Mouse (Mus musculus): ENCODE measurements around the gene Lhx1. TPM values are rescaled to one million over a fixed set of nuclear protein-coding genes. Genes with fewer than 3 reads are reported as not detected.
A peak's percentile ranks its signal among the peaks of the same experiment; 100 is the strongest.

Gene Lhx1
- total RNA-seq (2014; rRNA removed), result 34.2 and 44.9 TPM in 2 replicates
- 21.3 and 22.5 TPM in 2 replicates for polyA plus RNA-seq (2015; fragmentation: Nextera tagmentation; extraction: Ambion mirVana)

DNA sequence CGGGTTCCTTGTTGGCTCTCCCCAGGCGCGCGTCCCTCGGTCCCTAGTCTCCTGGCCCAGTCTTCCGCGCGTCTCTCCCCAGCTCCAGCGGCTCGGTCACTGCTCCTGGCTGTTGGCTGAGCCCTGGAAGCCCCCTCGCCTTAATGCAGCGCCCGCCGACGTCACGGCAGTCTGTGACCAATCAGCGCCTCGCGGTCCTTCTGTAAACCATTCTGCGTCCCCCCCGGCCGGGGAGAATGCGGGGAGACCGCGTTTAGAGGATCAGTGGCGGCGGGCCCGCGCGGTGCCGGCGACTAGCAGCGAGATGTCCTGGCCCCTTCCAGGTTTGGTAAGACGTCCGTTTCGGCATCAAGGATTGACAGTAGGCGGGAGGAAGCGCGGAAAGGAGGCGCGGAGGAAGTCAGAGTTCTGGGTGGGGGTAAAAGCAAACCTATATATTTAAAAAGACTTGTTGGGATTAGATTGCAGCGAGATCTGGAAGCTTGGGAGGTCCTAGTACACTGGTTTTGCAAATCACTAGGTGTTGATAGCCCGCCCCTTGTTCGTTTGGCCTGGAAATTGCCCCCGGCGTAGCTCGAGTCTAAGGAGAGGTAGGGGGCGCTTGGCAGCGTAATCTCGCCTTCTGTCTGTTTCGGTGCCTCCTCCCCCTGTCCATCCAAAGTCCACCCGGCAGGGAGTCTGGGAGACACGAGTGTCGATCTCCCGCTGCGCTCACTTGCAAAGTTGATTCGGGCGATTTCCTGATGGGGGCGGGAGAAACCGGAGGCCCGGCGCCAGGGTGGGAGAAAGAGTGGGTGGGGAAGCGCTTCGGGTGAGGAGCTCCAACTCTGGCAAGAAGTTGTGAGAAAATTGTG, at the start of gene Lhx1:
TSS of gene Lhx1 (minus strand) at position 115 of the 854 bp plus-strand sequence.
- DNase-seq (ENCODE audit: low spot score) (peak; percentile 93), ATAC-seq (ENCODE audit: low FRiP score) (peak; percentile 80)
- no peaks in the 10 kb centered on the region for H3K4me1 ChIP-seq (ENCODE audit: insufficient read depth, low read length)
- H3K9ac ChIP-seq (replicated peaks; ENCODE audit: low read length, poor library complexity, severe bottlenecking), result peak within 1 kb of the TSS; percentile 64
- H3K9me3 ChIP-seq (ENCODE audit: low read length), result no peaks in the 10 kb centered on the region
- WGBS, result under 1% methylated on average over 64 of the region's 64 CpGs
- peak within 1 kb of the TSS; percentile 49 for H3K4me3 ChIP-seq (ENCODE audit: low read depth, low read length)
- peaks cover 31% of the 10 kb centered on the region for H3K27me3 ChIP-seq (ENCODE audit: insufficient read depth, low read length)
- H3K27ac ChIP-seq (ENCODE audit: low read depth, low read length), result peak within 1 kb of the TSS; percentile 67
- TF ChIP-seq CTCF (IDR thresholded peaks at IDR 0.05), result peak; percentile 14; the same call in 1 of the 2 replicates
- no peaks in the 10 kb centered on the region for H3K36me3 ChIP-seq (ENCODE audit: insufficient read depth, low read length)
- H3K4me2 ChIP-seq (ENCODE audit: low read depth, low read length, poor library complexity, severe bottlenecking), result peak within 1 kb of the TSS; percentile 44

GRCm38 (mm10) chr11:84574834-84575233, 49.5 kb upstream of the Lhx1 start:
- Histone ChIP-seq H3K27me3 (ENCODE audit: insufficient read depth, low read length) (no peaks in the 10 kb centered on the region), H3K27ac (ENCODE audit: low read depth, low read length) (no peak overlapping the region), H3K9me3 (ENCODE audit: low read length) (no peaks in the 10 kb centered on the region), H3K4me2 (ENCODE audit: low read depth, low read length, poor library complexity, severe bottlenecking) (no peak overlapping the region), H3K4me3 (ENCODE audit: low read depth, low read length) (no peak overlapping the region), H3K9ac (replicated peaks; ENCODE audit: low read length, poor library complexity, severe bottlenecking) (no peak overlapping the region), H3K4me1 (ENCODE audit: insufficient read depth, low read length) (peaks cover 12% of the 10 kb centered on the region; the same call in 1 of the 2 replicates), H3K36me3 (ENCODE audit: insufficient read depth, low read length) (no peaks in the 10 kb centered on the region)
- no peak for TF ChIP-seq CTCF (IDR thresholded peaks at IDR 0.05)
- ATAC-seq (ENCODE audit: low FRiP score) (no peak), DNase-seq (ENCODE audit: low spot score) (no peak)
- WGBS, result 20% methylated on average over 8 of the region's 8 CpGs

DNA sequence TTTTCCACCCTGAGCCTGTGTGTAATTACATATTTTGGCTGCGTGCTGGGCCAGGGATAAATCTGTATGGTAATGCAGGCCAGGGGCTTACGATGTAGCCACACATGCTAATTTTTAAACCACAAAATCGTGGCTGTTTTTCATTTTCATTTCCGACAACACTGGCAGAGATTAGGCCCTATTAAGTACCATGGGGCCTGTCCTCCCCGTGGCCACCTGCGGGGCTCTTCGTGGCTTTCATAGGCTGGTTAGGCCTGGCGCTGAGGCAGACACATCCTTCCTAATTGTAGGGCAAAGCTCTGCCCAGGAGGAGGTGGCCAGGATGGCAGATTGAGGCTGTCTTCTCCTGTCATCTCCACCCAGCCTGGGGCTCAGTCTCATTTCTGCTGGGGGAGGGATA, 48.3 kb upstream of the Lhx1 start:
- Histone ChIP-seq H3K27ac (ENCODE audit: low read depth, low read length) (no peak overlapping the region), H3K9ac (replicated peaks; ENCODE audit: low read length, poor library complexity, severe bottlenecking) (no peak overlapping the region), H3K9me3 (ENCODE audit: low read length) (no peaks in the 10 kb centered on the region), H3K4me3 (ENCODE audit: low read depth, low read length) (no peak overlapping the region), H3K4me2 (ENCODE audit: low read depth, low read length, poor library complexity, severe bottlenecking) (no peak overlapping the region), H3K4me1 (ENCODE audit: insufficient read depth, low read length) (peaks cover 20% of the 10 kb centered on the region; the same call in 1 of the 2 replicates), H3K27me3 (ENCODE audit: insufficient read depth, low read length) (no peaks in the 10 kb centered on the region), H3K36me3 (ENCODE audit: insufficient read depth, low read length) (no peaks in the 10 kb centered on the region)
- DNase-seq (ENCODE audit: low spot score) (no peak), ATAC-seq (ENCODE audit: low FRiP score) (no peak)
- TF ChIP-seq CTCF (IDR thresholded peaks at IDR 0.05), result no peak
- WGBS, result 35% methylated on average over 8 of the region's 8 CpGs

DNA sequence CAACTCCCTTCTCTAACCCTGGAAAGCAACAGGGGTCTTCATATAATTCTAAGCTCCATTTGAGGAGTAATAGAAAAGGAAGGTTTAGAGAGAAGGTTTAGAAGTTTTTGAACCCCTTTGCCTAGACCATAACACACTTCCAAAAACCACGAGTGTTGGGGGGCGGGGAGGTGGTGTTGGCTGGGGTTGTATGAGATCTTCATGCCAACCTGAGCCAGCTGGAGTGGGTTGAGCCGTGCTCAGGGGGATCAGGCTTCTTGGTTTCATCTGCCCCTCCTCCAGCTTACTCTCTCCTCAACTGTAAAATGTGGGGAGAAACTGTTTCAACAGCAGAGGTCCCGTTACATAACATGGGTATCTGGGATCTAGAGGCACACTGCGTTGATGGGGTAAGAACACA, 45.5 kb upstream of the Lhx1 start:
- Histone ChIP-seq H3K36me3 (ENCODE audit: insufficient read depth, low read length) (no peaks in the 10 kb centered on the region), H3K4me2 (ENCODE audit: low read depth, low read length, poor library complexity, severe bottlenecking) (no peak overlapping the region), H3K4me1 (ENCODE audit: insufficient read depth, low read length) (peaks cover 20% of the 10 kb centered on the region; the same call in 1 of the 2 replicates), H3K4me3 (ENCODE audit: low read depth, low read length) (no peak overlapping the region), H3K27me3 (ENCODE audit: insufficient read depth, low read length) (no peaks in the 10 kb centered on the region), H3K9me3 (ENCODE audit: low read length) (no peaks in the 10 kb centered on the region), H3K9ac (replicated peaks; ENCODE audit: low read length, poor library complexity, severe bottlenecking) (no peak overlapping the region), H3K27ac (ENCODE audit: low read depth, low read length) (no peak overlapping the region)
- DNase-seq (ENCODE audit: low spot score), result peak; percentile 50
- 66% methylated on average over 5 of the region's 5 CpGs for WGBS
- no peak for TF ChIP-seq CTCF (IDR thresholded peaks at IDR 0.05)
- ATAC-seq (ENCODE audit: low FRiP score), result no peak

DNA sequence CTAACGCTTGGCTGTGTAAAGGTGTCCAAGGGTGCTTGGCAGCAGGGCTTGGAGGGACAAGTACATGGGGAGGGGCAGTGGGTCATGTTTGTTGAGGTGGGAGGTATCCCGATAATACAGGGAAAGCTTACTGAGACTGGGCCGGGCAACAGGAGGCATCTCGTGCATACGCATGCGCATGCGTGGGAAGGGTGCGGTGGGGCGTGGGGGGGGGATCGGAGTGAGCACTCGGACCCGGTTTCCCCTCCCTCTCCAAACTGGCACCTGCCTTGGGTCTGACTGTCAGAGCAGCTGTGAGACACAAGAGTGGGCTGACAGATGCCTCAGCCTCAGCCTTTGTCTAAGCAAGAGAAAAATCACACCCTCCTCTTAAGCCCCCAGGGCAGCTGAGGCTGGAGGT, 45.1 kb upstream of the Lhx1 start:
- Histone ChIP-seq H3K4me3 (ENCODE audit: low read depth, low read length) (no peak overlapping the region), H3K9me3 (ENCODE audit: low read length) (no peaks in the 10 kb centered on the region), H3K27ac (ENCODE audit: low read depth, low read length) (no peak overlapping the region), H3K4me2 (ENCODE audit: low read depth, low read length, poor library complexity, severe bottlenecking) (peak overlapping the region; percentile 18; the same call in 1 of the 2 replicates), H3K36me3 (ENCODE audit: insufficient read depth, low read length) (no peaks in the 10 kb centered on the region), H3K4me1 (ENCODE audit: insufficient read depth, low read length) (peaks cover 20% of the 10 kb centered on the region; the same call in 1 of the 2 replicates), H3K9ac (replicated peaks; ENCODE audit: low read length, poor library complexity, severe bottlenecking) (no peak overlapping the region), H3K27me3 (ENCODE audit: insufficient read depth, low read length) (no peaks in the 10 kb centered on the region)
- TF ChIP-seq CTCF (IDR thresholded peaks at IDR 0.05), result no peak
- peak; percentile 82 for DNase-seq (ENCODE audit: low spot score)
- ATAC-seq (ENCODE audit: low FRiP score), result peak; percentile 27; the same call in 1 of the 2 replicates
- WGBS, result 33% methylated on average over 12 of the region's 12 CpGs
